Mouse (Mus musculus): ENCODE measurements around the gene Dnal1.

Dnal1 gene

DNA sequence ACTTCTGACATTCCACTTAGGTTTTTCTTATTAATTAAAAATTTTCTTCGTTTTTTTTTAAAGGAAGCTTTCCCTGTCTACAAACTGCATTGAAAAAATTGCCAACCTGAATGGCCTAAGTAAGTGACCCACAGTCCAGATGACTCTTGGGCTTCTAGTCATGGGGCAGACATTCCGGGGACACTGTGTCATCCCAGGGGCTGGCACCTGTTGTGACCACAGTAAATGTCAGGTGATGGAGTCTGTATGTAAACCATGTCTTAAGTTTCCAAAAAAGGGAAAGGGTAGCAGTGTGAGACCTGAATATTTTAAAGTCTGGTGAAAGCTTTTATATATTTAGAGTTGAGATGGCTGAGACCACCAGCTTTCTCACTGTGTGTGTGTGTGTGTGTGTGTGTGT lies 12.7 kb downstream of the Dnal1 start:
- no peak for DNase-seq (ENCODE audit: low spot score in 2 of 2)

GRCm38 (mm10) chr12:84128576-84128975 lies 14.4 kb downstream of the Dnal1 start:
- no peak for DNase-seq (ENCODE audit: low spot score in 2 of 2)

GRCm38 (mm10) chr12:84129931-84130330 lies 15.8 kb downstream of the Dnal1 start:
- no peak for DNase-seq (ENCODE audit: low spot score in 2 of 2)

DNA sequence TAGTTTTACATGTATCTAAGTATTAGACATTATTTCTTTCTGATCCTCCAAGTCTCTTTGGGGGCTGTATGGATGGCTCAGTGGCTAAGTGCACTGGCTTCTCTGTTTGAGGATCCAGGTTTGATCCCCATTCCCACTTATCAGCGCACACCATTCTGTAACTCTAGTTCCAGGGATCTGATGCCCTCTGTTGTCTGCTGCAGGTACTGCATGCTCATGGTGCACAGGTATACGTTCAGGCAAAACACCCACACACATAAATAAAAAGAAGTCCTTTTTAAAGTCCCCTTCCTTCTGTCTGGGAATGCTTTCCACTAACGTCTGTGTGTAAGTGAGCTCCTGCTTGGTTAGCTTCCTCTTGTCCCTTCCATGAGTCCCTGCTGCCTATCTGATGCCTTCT lies 18.1 kb downstream of the Dnal1 start:
- no peak for DNase-seq (ENCODE audit: low spot score in 2 of 2)

DNA sequence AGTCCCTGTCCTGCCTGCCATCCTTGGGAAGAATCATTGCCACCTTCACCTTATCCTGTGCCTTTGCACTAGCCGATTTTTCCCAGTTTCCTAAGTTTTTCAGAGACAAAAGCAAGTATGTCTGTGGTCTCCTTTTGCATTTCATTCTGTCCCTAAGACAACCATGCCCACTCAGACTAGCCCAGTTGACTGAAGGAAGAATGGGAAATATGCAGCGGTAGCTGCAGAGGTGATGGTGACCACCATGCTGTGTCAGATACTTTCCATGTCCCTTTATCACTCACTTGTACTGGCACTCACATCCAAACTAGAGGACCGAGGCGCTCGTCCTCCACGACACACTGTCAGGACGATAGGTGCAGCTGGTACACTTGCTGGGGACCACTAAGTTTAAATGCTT lies 23.0 kb downstream of the Dnal1 start:
- DNase-seq (ENCODE audit: low spot score in 2 of 2): no peak

DNA sequence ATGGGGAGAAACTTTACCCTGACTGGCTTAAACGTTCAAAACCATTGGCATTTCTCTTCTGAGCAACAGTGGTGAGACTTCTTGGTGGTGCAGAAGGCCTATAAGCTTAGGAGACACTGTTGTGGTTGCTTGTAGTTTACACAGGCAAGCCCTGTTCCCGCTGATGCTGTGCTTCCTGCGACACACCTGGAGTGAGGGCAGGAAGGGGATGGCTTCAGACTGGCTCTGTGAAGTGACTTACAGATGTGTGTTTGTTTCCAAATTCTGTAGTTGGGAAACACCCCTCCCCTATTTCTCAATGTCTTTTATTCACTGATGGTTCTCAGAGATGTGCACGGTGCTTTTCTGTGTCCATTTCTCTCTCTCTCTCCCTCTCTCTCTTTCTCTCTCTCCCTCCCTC lies 26.0 kb downstream of the Dnal1 start:
- no peak for DNase-seq (ENCODE audit: low spot score in 2 of 2)

DNA sequence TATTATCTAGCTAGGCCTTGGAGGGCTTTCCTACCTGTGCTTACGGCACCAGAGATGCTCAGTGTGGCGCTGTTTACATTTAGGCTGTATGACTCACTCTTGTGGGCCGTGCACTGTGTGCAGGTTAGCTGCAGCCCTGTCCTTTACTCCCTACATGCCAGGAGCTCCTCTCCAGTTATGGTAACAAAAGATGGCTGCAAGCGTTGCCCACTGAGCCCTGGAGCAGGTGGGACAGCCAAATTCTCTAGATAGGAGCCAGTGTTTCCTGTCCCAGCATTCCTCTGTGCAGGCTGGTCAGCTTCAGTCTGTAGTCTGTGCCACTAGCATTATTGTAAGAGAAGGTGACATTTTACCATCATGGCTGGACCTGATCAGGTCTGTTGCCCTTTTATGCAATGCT lies 27.1 kb downstream of the Dnal1 start:
- no peak for DNase-seq (ENCODE audit: low spot score in 2 of 2)

GRCm38 (mm10) chr12:84142281-84143050 lies 28.3 kb downstream of the Dnal1 start:
- DNase-seq (ENCODE audit: low spot score in 2 of 2): no peak

DNA sequence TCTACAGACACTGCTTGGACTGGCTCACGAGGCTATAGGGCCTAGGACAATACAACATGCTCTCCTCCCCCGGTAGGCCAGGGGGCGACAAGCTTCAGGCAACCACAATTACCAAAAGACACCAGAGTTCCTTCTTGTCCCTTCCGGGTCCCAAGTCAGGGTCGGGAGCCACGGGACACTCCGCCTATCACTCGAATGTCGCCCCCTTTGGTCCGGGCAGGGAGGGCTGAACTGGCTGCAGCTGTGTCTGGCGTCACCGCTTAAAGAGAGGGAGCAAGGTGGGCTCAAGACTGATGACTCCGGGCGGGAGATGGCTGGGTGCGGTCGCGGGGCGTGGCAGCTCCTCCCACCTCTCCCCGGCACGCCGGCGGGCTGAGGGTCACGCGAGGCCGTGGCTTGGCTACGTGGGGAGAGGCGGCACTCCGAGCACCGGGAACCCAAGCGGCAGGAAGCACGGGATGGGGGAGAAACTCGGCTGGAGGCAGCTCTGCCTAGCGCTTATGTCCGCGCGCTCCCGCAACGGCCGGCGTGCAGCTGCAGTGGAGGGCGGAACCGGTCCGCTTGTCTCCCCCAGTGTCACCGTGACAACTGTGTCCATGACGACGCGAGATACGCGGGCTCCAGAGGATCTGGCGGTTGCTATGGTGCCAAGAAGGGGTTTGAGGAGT lies 33.9 kb downstream of the Dnal1 start, which contains the start of gene Pnma1:
TSS of gene Pnma1 (minus strand) at position 536 of the 668 bp plus-strand sequence.
- DNase-seq (ENCODE audit: low spot score in 2 of 2): peak; percentile 38 to 54

GRCm38 (mm10) chr12:84148622-84149012 lies 34.5 kb downstream of the Dnal1 start:
- no peak for DNase-seq (ENCODE audit: low spot score in 2 of 2)

GRCm38 (mm10) chr12:84149971-84150370 lies 35.8 kb downstream of the Dnal1 start:
- DNase-seq (ENCODE audit: low spot score in 2 of 2): no peak

GRCm38 (mm10) chr12:84150976-84151375 lies 36.8 kb downstream of the Dnal1 start:
- DNase-seq (ENCODE audit: low spot score in 2 of 2): no peak

- no peak for DNase-seq (ENCODE audit: low spot score in 2 of 2)
These were observed 37.7 kb downstream of the Dnal1 start for GRCm38 (mm10) chr12:84151911-84152310.

DNA sequence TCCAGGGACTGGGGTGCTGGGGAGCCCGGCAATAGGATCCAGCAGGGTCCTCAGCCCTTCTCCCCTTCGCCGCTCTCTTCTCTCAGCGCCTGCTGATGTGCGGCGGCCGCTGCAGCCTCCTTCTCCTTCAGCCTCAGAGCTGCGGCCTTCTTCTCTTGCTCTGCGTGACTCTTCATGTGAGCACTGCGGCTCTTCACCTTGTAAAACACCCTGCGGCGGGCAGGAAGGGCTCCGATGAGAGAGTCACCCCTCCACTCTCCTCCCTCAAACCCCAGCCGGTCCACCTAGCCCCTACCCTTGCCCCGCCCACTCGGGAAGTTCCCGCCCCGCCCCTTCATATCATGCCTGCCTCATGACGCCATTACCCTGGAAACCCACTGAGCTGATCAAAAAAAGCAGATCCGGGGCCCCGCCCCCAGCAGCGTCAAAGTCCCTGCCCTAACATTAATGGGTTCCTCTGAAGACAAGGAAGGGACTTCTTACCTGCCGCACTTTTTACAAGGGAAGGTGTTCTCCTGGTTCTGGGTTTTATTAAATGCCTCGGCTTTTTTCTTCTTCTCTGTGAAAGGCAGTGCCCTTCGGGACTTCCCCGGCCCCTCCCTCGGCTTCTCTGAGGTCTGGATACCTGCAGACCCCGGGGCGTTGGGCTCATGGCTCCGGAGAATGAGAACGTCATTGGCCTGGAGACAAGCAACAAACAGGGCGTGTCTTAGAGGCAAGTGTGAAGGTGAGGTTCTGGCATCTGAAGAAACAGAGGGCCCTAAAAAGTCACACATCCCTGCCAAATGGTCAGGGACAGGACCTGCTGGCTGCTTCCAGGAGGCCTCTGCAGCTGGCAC lies 38.4 kb downstream of the Dnal1 start:
- no peak for DNase-seq (ENCODE audit: low spot score in 2 of 2)

DNA sequence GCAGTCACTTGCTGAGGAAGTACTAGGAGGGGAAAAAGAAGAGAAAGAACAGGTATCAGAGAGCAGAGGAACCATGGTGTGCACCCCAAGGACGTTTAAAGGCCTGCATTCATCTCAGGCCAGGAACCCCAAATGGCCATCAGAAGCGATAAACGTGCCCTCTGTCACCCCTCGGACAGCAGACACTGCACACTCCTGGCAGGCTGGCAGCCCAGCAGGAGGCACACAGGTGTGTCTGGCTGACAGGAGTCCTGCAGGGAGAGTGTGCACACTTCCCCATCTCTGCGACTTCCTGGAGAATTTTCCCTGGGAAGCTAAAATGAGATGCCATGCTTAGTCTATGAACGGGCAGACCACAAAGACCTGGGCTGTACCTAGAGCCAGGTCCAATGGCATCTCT lies 39.2 kb downstream of the Dnal1 start:
- no peak for DNase-seq (ENCODE audit: low spot score in 2 of 2)

GRCm38 (mm10) chr12:84154786-84155522 lies 40.8 kb downstream of the Dnal1 start:
- DNase-seq (ENCODE audit: low spot score in 2 of 2): no peak

DNA sequence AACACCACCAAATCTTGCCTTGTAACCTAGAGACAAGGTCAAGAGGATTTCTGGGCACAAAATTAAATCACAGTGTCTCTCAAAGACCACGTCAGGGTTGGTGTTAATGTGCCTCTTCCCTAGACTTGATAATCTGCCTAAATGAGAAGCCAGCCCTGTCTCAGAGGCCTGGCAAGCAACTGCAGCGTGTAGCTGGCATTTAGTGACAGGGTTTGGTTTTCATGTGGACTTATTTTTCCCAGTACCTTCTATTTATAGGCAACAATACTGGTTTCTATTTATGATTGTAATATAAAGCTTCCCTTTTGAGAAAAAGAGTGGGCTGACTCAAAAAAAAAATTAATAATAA lies 41.3 kb downstream of the Dnal1 start:
- no peak for DNase-seq (ENCODE audit: low spot score in 2 of 2)

DNA sequence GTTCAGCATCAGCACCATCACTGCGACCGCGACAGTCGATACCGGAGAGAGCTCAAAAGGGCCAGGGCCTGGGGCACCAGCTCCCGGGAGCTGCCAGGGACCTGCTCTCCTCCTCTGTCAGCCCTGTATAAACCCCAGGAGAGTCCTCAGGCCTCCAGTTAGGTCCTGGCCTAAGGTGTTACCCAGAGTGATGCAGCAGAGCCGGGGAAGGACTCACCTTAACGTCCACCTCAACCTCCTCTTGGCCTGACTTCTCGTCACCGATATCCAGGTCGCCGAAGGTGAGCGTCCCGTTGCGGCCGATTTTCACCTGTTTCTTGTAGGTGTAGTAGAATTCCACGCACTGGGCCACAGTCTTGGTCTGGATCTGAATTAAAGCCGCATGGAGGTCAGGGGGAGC lies 42.0 kb downstream of the Dnal1 start:
- DNase-seq (ENCODE audit: low spot score in 2 of 2): no peak

DNA sequence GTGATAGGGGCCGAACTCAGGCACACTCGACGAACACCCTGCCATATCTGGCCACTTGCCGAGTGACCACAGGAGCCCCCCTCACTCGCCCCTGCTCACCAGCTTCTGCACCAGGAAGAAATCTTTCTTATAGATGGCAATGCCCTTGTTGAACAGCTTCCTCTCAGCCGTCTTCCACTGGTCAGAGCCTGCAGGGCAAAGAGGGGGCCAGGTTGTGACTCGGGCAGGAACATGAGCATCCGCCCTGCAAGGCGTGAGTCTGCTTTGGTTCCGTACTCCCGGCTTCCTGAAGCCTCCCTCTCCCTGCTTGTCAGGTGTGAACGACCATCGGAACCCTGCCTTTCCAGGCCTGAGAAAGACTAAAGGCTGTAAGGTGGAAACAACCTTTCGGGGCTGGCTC lies 44.0 kb downstream of the Dnal1 start:
- no peak for DNase-seq (ENCODE audit: low spot score in 2 of 2)

DNA sequence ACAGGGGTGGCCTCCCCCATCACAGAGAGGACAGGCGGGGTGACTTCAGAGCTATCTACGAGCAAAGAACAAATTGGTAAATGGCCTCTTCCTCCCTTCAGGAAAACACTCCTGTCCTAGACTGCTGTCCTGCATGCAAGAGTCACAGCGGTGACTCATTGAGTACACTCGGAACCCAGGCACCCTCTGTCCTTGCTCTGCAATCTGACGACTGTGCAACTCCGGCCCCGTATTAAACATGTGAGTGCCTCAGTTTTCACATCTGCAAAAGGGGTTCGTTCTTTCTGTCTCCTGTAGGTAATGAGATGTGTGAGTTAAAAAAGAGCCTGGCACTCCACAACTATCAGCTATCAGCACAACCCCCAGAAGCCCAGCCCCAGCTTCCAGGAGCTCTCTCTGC lies 46.3 kb downstream of the Dnal1 start:
- no peak for DNase-seq (ENCODE audit: low spot score in 2 of 2)

DNA sequence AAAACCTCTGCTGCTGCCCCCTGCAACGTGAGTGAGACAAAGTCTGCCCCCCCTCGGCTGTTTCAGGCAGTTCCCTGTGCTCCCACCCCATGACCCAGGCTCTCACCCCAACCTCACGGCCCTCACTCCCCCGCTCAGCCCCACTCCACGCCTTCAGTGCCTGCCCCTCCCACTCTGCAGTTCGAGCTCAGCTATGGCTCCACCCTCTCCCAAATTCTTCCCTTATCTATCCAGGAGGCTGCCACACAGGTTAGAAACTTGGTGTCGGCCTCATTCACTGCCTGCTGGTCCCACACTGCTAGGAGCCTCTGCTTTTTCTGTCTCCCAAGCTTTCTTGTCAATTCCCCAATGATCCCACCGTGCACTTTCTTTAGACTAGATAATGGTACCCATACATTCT lies 47.0 kb downstream of the Dnal1 start:
- DNase-seq (ENCODE audit: low spot score in 2 of 2): no peak
